Mouse (Mus musculus): ENCODE results near the gene Pex11a. TPM values are rescaled to one million over a fixed set of nuclear protein-coding genes. Genes with fewer than 3 reads are reported as not detected.

Gene Pex11a
- total RNA-seq, 1 experiment = 4.3 TPM

DNA sequence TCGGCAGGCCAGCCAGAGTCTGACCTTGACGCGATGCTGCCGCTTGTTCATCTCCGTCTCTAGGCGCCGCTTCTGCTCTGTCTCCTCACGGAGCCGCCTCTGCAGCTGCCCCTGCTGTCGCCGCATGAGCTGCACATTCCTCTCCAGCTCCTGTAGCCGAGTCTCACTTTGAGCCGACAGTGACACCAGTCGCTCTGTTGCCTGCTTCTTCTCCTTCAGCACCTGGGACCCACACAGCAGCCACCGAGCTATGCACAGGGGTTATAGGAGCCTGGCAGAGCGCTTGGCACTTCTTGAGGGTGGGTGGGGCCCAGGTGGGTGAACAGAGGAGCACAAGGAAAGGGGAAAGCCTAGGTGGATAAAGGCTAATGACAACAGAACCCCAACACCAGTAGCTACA, 40.2 kb downstream of the Pex11a start:
- H3K4me3 ChIP-seq (ENCODE audit: insufficient read depth in 1 of 2, low read depth in 1 of 2, low read length in 2 of 2, poor library complexity in 1 of 2, severe bottlenecking in 1 of 2) = no peak overlapping the region
- no peak overlapping the region for H3K9ac ChIP-seq (ENCODE audit: insufficient read depth, low read depth, low read length, poor library complexity, severe bottlenecking)
- no peak for DNase-seq (ENCODE audit: low read depth, low spot score)
- peaks cover 29% of the 10 kb centered on the region for H3K36me3 ChIP-seq (ENCODE audit: control insufficient read depth, insufficient read depth, low read length, poor library complexity, severe bottlenecking)
- H3K9me3 ChIP-seq (ENCODE audit: control insufficient read depth, insufficient read depth, low read depth, low read length) = no peaks in the 10 kb centered on the region
- no peak for TF ChIP-seq CHD2 (IDR thresholded peaks at IDR 0.05; ENCODE audit: low read depth, low read length)
- TF ChIP-seq ZNF384 (IDR thresholded peaks at IDR 0.05; ENCODE audit: low read depth, low read length) = no peak
- no peak for TF ChIP-seq HCFC1 (IDR thresholded peaks at IDR 0.05; ENCODE audit: borderline replicate concordance, insufficient read depth, low read length)
- H3K27ac ChIP-seq (ENCODE audit: insufficient read depth, low read depth, low read length, poor library complexity, severe bottlenecking) = no peak overlapping the region
- in situ Hi-C loops (cut with MboI; ENCODE audit: low sequenced_read_pairs in 2 of 2, unreplicated experiment in 2 of 2) = no loop called here
- peaks cover 0 to 2% of the 10 kb centered on the region in 2 experiments; a peak in 1 of 4 replicates for H3K4me1 ChIP-seq (ENCODE audit: control insufficient read depth in 2 of 2, insufficient read depth in 2 of 2, low read length in 2 of 2, poor library complexity in 1 of 2)

DNA sequence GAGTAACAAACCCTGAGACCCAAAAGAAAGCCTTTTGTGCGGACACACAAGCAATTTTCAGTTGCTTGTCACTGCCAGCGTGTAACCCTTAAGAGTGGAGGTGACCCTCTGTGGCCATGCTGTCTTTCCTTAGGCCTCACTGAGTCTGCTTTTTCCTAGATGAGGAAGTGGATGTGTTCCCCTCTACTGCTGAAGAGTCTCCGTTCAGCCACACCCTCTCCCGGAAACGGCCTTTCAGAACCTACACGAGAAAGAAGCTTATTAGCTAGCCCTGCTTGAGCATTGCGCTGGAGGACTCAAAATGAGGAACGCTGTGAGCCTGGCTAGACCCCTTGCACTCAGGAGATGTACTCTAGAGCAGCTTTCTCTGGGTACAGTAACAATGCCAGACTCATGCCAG, 46.4 kb downstream of the Pex11a start:
- Histone ChIP-seq H3K36me3 (ENCODE audit: control insufficient read depth, insufficient read depth, low read length, poor library complexity, severe bottlenecking) (peaks cover 64% of the 10 kb centered on the region), H3K4me3 (ENCODE audit: insufficient read depth in 1 of 2, low read depth in 1 of 2, low read length in 2 of 2, poor library complexity in 1 of 2, severe bottlenecking in 1 of 2) (no peak overlapping the region), H3K9me3 (ENCODE audit: control insufficient read depth, insufficient read depth, low read depth, low read length) (no peaks in the 10 kb centered on the region), H3K9ac (ENCODE audit: insufficient read depth, low read depth, low read length, poor library complexity, severe bottlenecking) (no peak overlapping the region), H3K4me1 (ENCODE audit: control insufficient read depth in 2 of 2, insufficient read depth in 2 of 2, low read length in 2 of 2, poor library complexity in 1 of 2) (no peaks in the 10 kb centered on the region), H3K27ac (ENCODE audit: insufficient read depth, low read depth, low read length, poor library complexity, severe bottlenecking) (no peak overlapping the region)
- in situ Hi-C loops (cut with MboI; ENCODE audit: low sequenced_read_pairs in 2 of 2, unreplicated experiment in 2 of 2) = loop anchor here in 1 of 2 experiments (25.0 kb wide), 1 partner anchor 616 kb away; the partner anchor contains the start of gene Rccd1
- TF ChIP-seq ZC3H11A (IDR thresholded peaks at IDR 0.05; ENCODE audit: borderline replicate concordance, low read depth, low read length) = no peak
- DNase-seq (ENCODE audit: low read depth, low spot score) = no peak

Other genes with a start within 250 kb of the Pex11a start
- 1.0 and 1.5 TPM in 2 replicates for gene Rhcg, start 125.5 kb downstream of the Pex11a start, total RNA-seq (2012; rRNA removed)
- gene Ticrr, start 82.9 kb downstream of the Pex11a start, total RNA-seq (2012; rRNA removed) = 46.3 and 56.8 TPM in 2 replicates
- 9.2 and 12.3 TPM in 2 replicates for gene Kif7, start 27.4 kb downstream of the Pex11a start, total RNA-seq (2012; rRNA removed)
- gene Plin1, start 10.2 kb downstream of the Pex11a start, total RNA-seq (2012; rRNA removed) = 0.18 TPM in 1 of 2 replicates, not detected in the other
- 0.58 and 0.71 TPM in 2 replicates for gene Wdr93, start within 50 bp of the Pex11a start, total RNA-seq (2012; rRNA removed)
- gene Mesp1, start 50.7 kb upstream of the Pex11a start, total RNA-seq (2012; rRNA removed) = 0.27 TPM in 1 of 2 replicates, not detected in the other
- gene Mesp2, start 67.6 kb upstream of the Pex11a start, total RNA-seq (2012; rRNA removed) = 1.0 and 1.2 TPM in 2 replicates
- 11.4 and 15.4 TPM in 2 replicates for gene Anpep, start 117.9 kb upstream of the Pex11a start, total RNA-seq (2012; rRNA removed)
- gene Ap3s2, start 177.5 kb upstream of the Pex11a start, total RNA-seq (2012; rRNA removed) = 9.4 and 11.0 TPM in 2 replicates
- gene Arpin, start 192.2 kb upstream of the Pex11a start, total RNA-seq (2012; rRNA removed) = 2.3 and 3.9 TPM in 2 replicates

Measured in ES-E14 (cell line).